Mouse (Mus musculus): ENCODE results near the gene Ankrd23. TPM values are rescaled to one million over a fixed set of nuclear protein-coding genes. Genes with fewer than 3 reads are reported as not detected.

Gene Ankrd23
- polyA plus RNA-seq, 1 experiment from 2014 or later, result 7.3 TPM

Small RNAs within 50 kb of the gene (microRNA-seq; reads per million reads assigned to microRNA genes)
- not detected for gene Gm47280

Other genes with a start within 250 kb of the Ankrd23 start
- gene Arid5a, start 229.2 kb downstream of the Ankrd23 start, polyA plus RNA-seq (2014; fragmentation: Nextera tagmentation; extraction: Ambion mirVana), result 2.0 and 2.8 TPM in 2 replicates
- 34.4 and 43.3 TPM in 2 replicates for gene Kansl3, start 167.7 kb downstream of the Ankrd23 start, polyA plus RNA-seq (2014; fragmentation: Nextera tagmentation; extraction: Ambion mirVana)
- gene Fer1l5, start 164.6 kb downstream of the Ankrd23 start, polyA plus RNA-seq (2014; fragmentation: Nextera tagmentation; extraction: Ambion mirVana), result 0.99 and 1.4 TPM in 2 replicates
- 29.3 and 36.4 TPM in 2 replicates for gene Lman2l, start 91.6 kb downstream of the Ankrd23 start, polyA plus RNA-seq (2014; fragmentation: Nextera tagmentation; extraction: Ambion mirVana)
- 16.0 and 16.3 TPM in 2 replicates for gene Cnnm4, start 65.3 kb downstream of the Ankrd23 start, polyA plus RNA-seq (2014; fragmentation: Nextera tagmentation; extraction: Ambion mirVana)
- gene Cnnm3, start 25.0 kb downstream of the Ankrd23 start, polyA plus RNA-seq (2014; fragmentation: Nextera tagmentation; extraction: Ambion mirVana), result 4.8 and 6.0 TPM in 2 replicates
- gene Gm42417, start 2.5 kb upstream of the Ankrd23 start, polyA plus RNA-seq (2014; fragmentation: Nextera tagmentation; extraction: Ambion mirVana), result 0.29 and 0.79 TPM in 2 replicates
- gene Ankrd39, start 10.6 kb upstream of the Ankrd23 start, polyA plus RNA-seq (2014; fragmentation: Nextera tagmentation; extraction: Ambion mirVana), result 16.0 and 17.4 TPM in 2 replicates
- gene Sema4c, start 21.5 kb upstream of the Ankrd23 start, polyA plus RNA-seq (2014; fragmentation: Nextera tagmentation; extraction: Ambion mirVana), result 4.0 and 4.4 TPM in 2 replicates
- 0.36 and 1.4 TPM in 2 replicates for gene Fam178b, start 146.3 kb upstream of the Ankrd23 start, polyA plus RNA-seq (2014; fragmentation: Nextera tagmentation; extraction: Ambion mirVana)
- gene Cox5b, start 154.6 kb upstream of the Ankrd23 start, polyA plus RNA-seq (2014; fragmentation: Nextera tagmentation; extraction: Ambion mirVana), result 490 and 518 TPM in 2 replicates
- gene 4933424G06Rik, start 173.3 kb upstream of the Ankrd23 start, polyA plus RNA-seq (2014; fragmentation: Nextera tagmentation; extraction: Ambion mirVana), result 0.31 TPM in 1 of 2 replicates, not detected in the other
- gene Actr1b, start 177.5 kb upstream of the Ankrd23 start, polyA plus RNA-seq (2014; fragmentation: Nextera tagmentation; extraction: Ambion mirVana), result 108 and 123 TPM in 2 replicates
- gene Zap70, start 224.9 kb upstream of the Ankrd23 start, polyA plus RNA-seq (2014; fragmentation: Nextera tagmentation; extraction: Ambion mirVana), result 0.17 and 0.32 TPM in 2 replicates

Measured in limb, embryonic 11.5 days (tissue).